Mouse (Mus musculus) embryonic facial prominence, embryonic 15.5 days (tissue): ENCODE data around the gene Zmiz2. TPM values are rescaled to one million over a fixed set of nuclear protein-coding genes. Genes with fewer than 3 reads are reported as not detected.
"Not testable (repeated sequence)": the region's sequence is repeated elsewhere in the genome, so short reads cannot be mapped to it uniquely, and the experiment has no call there.

Source experiments
- ATAC-seq: fragments of 200-750 bp; cut with Nextera tagmentation; 2 replicates; pipeline ENCODE4 v1.8.0; 2017; ENCODE audit warnings: low read depth, moderate TSS enrichment; ENCODE audit not compliant: insufficient number of reproducible peaks, low FRiP score, low TSS enrichment
- H3K27ac ChIP-seq: fragments of 300-500 bp; sonication (generic); replicated peaks from 2 replicates; pipeline ENCODE4 v1.5.1; 2015; ENCODE audit warnings: mild to moderate bottlenecking, inconsistent platforms
- H3K27me3 ChIP-seq: fragments of 300-500 bp; sonication (generic); 2 replicates; pipeline ENCODE4 v1.6.1; 2015; ENCODE audit warnings: inconsistent platforms
- H3K36me3 ChIP-seq: fragments of 300-500 bp; sonication (generic); 2 replicates; pipeline ENCODE4 v1.6.1; 2015; ENCODE audit warnings: mild to moderate bottlenecking, inconsistent platforms
- H3K4me1 ChIP-seq: fragments of 300-500 bp; sonication (generic); 2 replicates; pipeline ENCODE4 v1.6.1; 2015; ENCODE audit warnings: inconsistent platforms
- H3K4me2 ChIP-seq: fragments of 300-500 bp; sonication (generic); replicated peaks from 2 replicates; pipeline ENCODE4 v1.6.1; 2015; ENCODE audit warnings: mild to moderate bottlenecking, inconsistent platforms
- H3K4me3 ChIP-seq: fragments of 300-500 bp; sonication (generic); replicated peaks from 2 replicates; pipeline ENCODE4 v1.5.1; 2015; ENCODE audit warnings: mild to moderate bottlenecking, inconsistent platforms
- H3K9ac ChIP-seq: fragments of 300-500 bp; sonication (generic); 2 replicates; pipeline ENCODE4 v1.6.1; 2015; ENCODE audit warnings: inconsistent platforms
- H3K9me3 ChIP-seq: fragments of 300-500 bp; sonication (generic); replicated peaks from 2 replicates; pipeline ENCODE4 v1.6.1; 2016; ENCODE audit warnings: inconsistent platforms
- WGBS: fragments of 180-500 bp; shearing (Covaris S2); methylation state at CpG from one replicate; pipeline ENCODE4 v1.1.7; 2015; 5-methylcytosine and 5-hydroxymethylcytosine counted together
- polyA plus RNA-seq: library from polyadenylated mRNA; unstranded; fragments of >200 nt; fragmentation: Nextera tagmentation; extraction: Ambion mirVana; gene quantifications from 2 replicates; pipeline ENCODE4 v1.2.1, GENCODE M21; 2015

Gene Zmiz2
- polyA plus RNA-seq, 1 experiment from 2014 or later = 12.9 TPM

DNA sequence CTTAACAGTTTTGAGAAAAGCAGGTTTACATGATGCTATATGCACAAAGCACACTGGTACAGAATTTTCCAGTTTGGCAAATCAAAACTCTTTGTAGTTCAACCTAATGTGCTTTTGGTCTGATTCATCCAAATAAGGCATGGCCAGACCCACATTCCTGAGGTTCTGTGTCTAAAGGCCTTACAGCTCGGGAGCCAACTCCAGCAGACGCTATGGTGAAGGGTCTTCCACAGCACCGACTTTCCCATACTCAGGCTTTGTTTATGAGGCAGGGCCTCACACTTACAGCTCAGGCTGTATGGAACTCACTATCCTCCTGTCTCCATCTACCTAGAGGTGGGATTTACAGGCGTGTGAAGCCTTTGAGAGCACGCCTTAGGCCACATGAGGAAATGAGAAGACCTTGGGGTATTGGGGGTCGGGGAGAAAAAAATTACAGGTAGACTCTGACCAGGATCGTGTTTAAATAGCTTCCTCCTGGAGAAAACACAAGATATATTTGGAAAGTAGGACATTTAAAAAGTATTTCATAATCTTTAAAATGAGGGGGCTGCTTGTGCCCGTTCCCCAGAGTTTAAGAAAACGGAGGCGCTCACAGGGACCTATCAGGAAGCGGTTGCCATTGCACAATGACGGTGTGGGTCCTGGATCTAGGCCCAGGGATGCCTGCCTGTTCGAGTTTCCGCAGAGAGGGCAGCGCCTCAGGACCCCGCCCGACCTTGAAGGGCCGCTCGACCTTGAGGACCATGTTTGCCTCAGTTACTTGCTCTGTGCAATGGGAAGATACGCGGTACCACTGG lies 26.1 kb downstream of the Zmiz2 start, which contains the start of gene Ppia:
Gene Ppia (plus strand): TSS at position 693 of the 800 bp plus-strand sequence.
- H3K27me3 ChIP-seq = no peaks in the 10 kb centered on the region
- H3K4me1 ChIP-seq = peaks cover 32% of the 10 kb centered on the region
- peak within 1 kb of the TSS; percentile 99 for H3K27ac ChIP-seq
- peaks cover 20% of the 10 kb centered on the region for H3K36me3 ChIP-seq
- H3K9ac ChIP-seq = peak within 1 kb of the TSS; percentile 98
- H3K4me2 ChIP-seq = peak within 1 kb of the TSS; percentile 72
- H3K4me3 ChIP-seq = peak within 1 kb of the TSS; percentile 90
- no peaks in the 10 kb centered on the region for H3K9me3 ChIP-seq
- WGBS = 2% methylated on average over 21 of the region's 21 CpGs
- ATAC-seq = peak; percentile 62

DNA sequence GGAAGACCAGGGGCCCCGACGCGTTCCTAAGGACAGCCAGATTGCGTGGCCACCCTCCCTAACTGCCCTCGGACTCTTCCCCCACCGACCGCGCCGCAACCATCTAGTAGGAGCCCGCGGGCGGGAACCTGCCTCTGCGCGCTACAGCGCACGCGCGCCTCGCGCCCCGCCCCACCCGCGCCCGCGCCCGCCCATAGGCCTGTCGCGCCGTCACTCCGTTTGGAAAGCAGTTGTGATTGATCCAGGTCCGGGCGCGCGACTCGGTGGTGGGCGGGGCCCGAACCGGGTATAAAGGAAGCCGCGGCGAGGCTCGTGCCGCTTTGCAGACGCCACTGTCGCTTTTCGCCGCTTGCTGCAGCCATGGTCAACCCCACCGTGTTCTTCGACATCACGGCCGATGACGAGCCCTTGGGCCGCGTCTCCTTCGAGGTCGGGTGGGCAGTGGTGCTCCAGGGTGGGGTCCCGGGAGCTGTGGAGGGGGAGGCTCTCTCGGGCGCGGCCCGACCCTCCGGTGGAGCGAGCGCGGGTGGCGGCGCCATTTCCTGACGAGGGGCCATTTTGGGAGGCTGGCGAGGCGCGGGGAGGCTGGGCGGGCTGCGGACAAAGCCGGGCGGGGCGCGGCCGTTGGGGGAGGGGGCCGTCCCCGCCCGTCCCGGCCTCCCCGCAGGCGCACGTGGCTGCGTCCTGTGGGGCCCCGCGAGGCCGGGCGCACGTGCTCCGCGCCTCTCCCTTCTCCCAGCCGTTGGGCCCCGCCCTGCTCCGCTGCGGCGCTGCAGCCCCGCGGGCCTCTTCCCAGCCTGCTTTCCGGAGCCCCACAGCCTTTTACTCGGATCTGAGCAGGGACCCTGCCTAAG lies 26.9 kb downstream of the Zmiz2 start:
- peaks cover 28% of the 10 kb centered on the region for H3K4me1 ChIP-seq
- peaks cover 28% of the 10 kb centered on the region for H3K36me3 ChIP-seq
- ATAC-seq = peak; percentile 96
- H3K27me3 ChIP-seq = no peaks in the 10 kb centered on the region
- H3K4me2 ChIP-seq = peak overlapping the region; percentile 72
- peak overlapping the region; percentile 90 for H3K4me3 ChIP-seq
- peak overlapping the region; percentile 99 for H3K27ac ChIP-seq
- peak overlapping the region; percentile 98 for H3K9ac ChIP-seq
- H3K9me3 ChIP-seq = no peaks in the 10 kb centered on the region
- WGBS = under 1% methylated on average over 78 of the region's 102 CpGs

- Histone ChIP-seq H3K4me1 (peaks cover 26% of the 10 kb centered on the region), H3K4me2 (peak overlapping the region; percentile 72), H3K4me3 (peak overlapping the region; percentile 90), H3K9me3 (no peaks in the 10 kb centered on the region), H3K36me3 (peaks cover 31% of the 10 kb centered on the region), H3K27me3 (no peaks in the 10 kb centered on the region), H3K27ac (peak overlapping the region; percentile 99), H3K9ac (peak overlapping the region; percentile 98)
- ATAC-seq = peak; percentile 66
- under 1% methylated on average over 30 of the region's 30 CpGs for WGBS
These were observed 27.6 kb downstream of the Zmiz2 start for GRCm38 (mm10) chr11:6416405-6417034.

- peaks cover 31% of the 10 kb centered on the region for H3K36me3 ChIP-seq
- H3K4me1 ChIP-seq = peaks cover 22% of the 10 kb centered on the region
- H3K9ac ChIP-seq = peak overlapping the region; percentile 98
- peak overlapping the region; percentile 90 for H3K4me3 ChIP-seq
- ATAC-seq = no peak
- H3K27ac ChIP-seq = peak overlapping the region; percentile 65; the same call in 1 of the 2 replicates
- WGBS = 36% methylated on average over 2 of the region's 2 CpGs
- no peaks in the 10 kb centered on the region for H3K9me3 ChIP-seq
- peak overlapping the region; percentile 72 for H3K4me2 ChIP-seq
- H3K27me3 ChIP-seq = no peaks in the 10 kb centered on the region
These were observed 28.2 kb downstream of the Zmiz2 start for GRCm38 (mm10) chr11:6417069-6417468.

GRCm38 (mm10) chr11:6417490-6417889 lies 28.6 kb downstream of the Zmiz2 start:
- Histone ChIP-seq H3K9ac (peak overlapping the region; percentile 98; the same call in 1 of the 2 replicates), H3K27ac (no peak overlapping the region), H3K4me1 (peaks cover 22% of the 10 kb centered on the region), H3K36me3 (peaks cover 34% of the 10 kb centered on the region), H3K4me3 (peak overlapping the region; percentile 90), H3K27me3 (no peaks in the 10 kb centered on the region), H3K4me2 (peak overlapping the region; percentile 72), H3K9me3 (no peaks in the 10 kb centered on the region)
- no peak for ATAC-seq

DNA sequence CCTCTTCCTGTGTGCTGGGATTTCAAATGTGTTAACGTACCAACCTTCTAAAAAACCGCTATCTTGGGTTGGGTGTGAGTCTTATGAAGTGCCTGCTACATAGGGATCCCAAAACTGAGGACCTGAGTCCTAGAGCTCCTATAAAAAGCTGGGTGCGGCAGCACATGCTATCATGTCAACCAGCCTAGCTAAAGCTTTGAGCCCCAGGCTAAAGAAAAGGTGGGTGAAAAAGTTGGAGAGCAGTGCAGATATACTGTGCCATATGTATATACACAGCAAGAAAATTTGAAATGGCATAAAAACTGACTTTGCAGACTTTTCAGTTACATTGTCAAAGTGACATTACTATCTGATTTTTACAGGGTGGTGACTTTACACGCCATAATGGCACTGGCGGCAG lies 29.9 kb downstream of the Zmiz2 start:
- 80% methylated on average over 5 of the region's 5 CpGs for WGBS
- H3K9me3 ChIP-seq = no peaks in the 10 kb centered on the region
- H3K4me1 ChIP-seq = peaks cover 22% of the 10 kb centered on the region
- H3K9ac ChIP-seq = no peak overlapping the region
- no peak for ATAC-seq
- no peak overlapping the region for H3K4me2 ChIP-seq
- H3K36me3 ChIP-seq = peaks cover 45% of the 10 kb centered on the region
- no peak overlapping the region for H3K27ac ChIP-seq
- H3K4me3 ChIP-seq = no peak overlapping the region
- H3K27me3 ChIP-seq = no peaks in the 10 kb centered on the region

- not testable (repeated sequence) for H3K9ac ChIP-seq, H3K4me2 ChIP-seq, H3K4me3 ChIP-seq, H3K9me3 ChIP-seq, ATAC-seq, H3K27ac ChIP-seq, H3K27me3 ChIP-seq
- Histone ChIP-seq H3K4me1 (peaks cover 21% of the 10 kb centered on the region), H3K36me3 (peaks cover 48% of the 10 kb centered on the region)
- 75% methylated on average over 4 of the region's 4 CpGs for WGBS
These were observed 30.3 kb downstream of the Zmiz2 start for GRCm38 (mm10) chr11:6419156-6419555.

- Histone ChIP-seq H3K9ac (no peak overlapping the region), H3K27me3 (no peaks in the 10 kb centered on the region), H3K9me3 (no peaks in the 10 kb centered on the region), H3K4me2 (no peak overlapping the region), H3K4me1 (peaks cover 13% of the 10 kb centered on the region), H3K27ac (no peak overlapping the region), H3K4me3 (no peak overlapping the region), H3K36me3 (peaks cover 56% of the 10 kb centered on the region)
- WGBS = 20% methylated on average over 1 of the region's 1 CpGs
- ATAC-seq = no peak
These were observed 31.4 kb downstream of the Zmiz2 start for GRCm38 (mm10) chr11:6420283-6420703.

- 77% methylated on average over 2 of the region's 2 CpGs for WGBS
- Histone ChIP-seq H3K4me3 (no peak overlapping the region), H3K9me3 (no peaks in the 10 kb centered on the region), H3K4me2 (no peak overlapping the region), H3K4me1 (peaks cover 13% of the 10 kb centered on the region), H3K27me3 (no peaks in the 10 kb centered on the region), H3K27ac (0 out of 2 replicates have a peak overlapping the region, but pooled peaks have one; percentile 7), H3K9ac (no peak overlapping the region), H3K36me3 (peaks cover 58% of the 10 kb centered on the region)
- no peak for ATAC-seq
These were observed 32.0 kb downstream of the Zmiz2 start for GRCm38 (mm10) chr11:6420722-6421350.

DNA sequence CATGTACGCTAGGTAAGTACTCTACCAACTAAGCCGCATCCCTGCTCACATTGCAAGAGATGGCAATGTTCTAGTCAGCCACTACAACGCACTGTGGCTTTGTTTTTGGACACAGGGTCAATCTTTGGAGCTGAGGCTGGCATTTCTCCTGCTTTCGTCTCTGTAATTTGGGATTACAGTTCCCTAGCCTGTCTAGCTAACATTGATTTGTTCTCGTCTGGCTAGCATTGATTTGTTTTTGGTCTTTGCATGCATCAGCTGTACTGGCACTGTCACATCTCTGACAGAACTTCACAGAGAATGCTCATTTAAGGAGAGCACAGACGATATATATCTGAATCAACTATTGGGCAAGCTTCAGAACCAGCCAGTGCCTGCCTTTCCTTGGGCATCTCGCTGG lies 41.3 kb downstream of the Zmiz2 start:
- Histone ChIP-seq H3K27me3 (no peaks in the 10 kb centered on the region), H3K4me2 (no peak overlapping the region), H3K4me3 (no peak overlapping the region), H3K27ac (no peak overlapping the region), H3K9ac (no peak overlapping the region), H3K4me1 (no peaks in the 10 kb centered on the region), H3K9me3 (no peaks in the 10 kb centered on the region), H3K36me3 (peaks cover 87% of the 10 kb centered on the region)
- WGBS = 96% methylated on average over 7 of the region's 7 CpGs
- no peak for ATAC-seq
